Mouse (Mus musculus) ES-E14 (cell line): Measurements from ENCODE around the gene Tyw1. TPM values are rescaled to one million over a fixed set of nuclear protein-coding genes. Genes with fewer than 3 reads are reported as not detected.

Experiments used
- DNase-seq: peaks from one replicate; pipeline ENCODE4 v3.0.0-alpha.2; 2013; ENCODE audit warnings: low read depth, low spot score
- H3K27ac ChIP-seq: 2 replicates; pipeline ENCODE4 v1.5.1; 2012; ENCODE audit warnings: low read depth, mild to moderate bottlenecking, low read length, moderate library complexity, mixed read lengths; ENCODE audit not compliant: poor library complexity, insufficient read depth, severe bottlenecking
- H3K36me3 ChIP-seq: 2 replicates; pipeline ENCODE4 v1.6.1; 2012; ENCODE audit warnings: mild to moderate bottlenecking, low read length, moderate library complexity, mixed read lengths; ENCODE audit not compliant: control insufficient read depth, poor library complexity, insufficient read depth, severe bottlenecking
- H3K4me1 ChIP-seq, 2 experiments: fragments of 150-350 bp in 1 of 2; sonication (generic) in 1 of 2; 2 replicates each; pipeline ENCODE4 v1.6.1; 2012; ENCODE audit warnings: low read length in 2 of 2, mild to moderate bottlenecking in 1 of 2, mixed read lengths in 1 of 2; ENCODE audit not compliant: control insufficient read depth in 2 of 2, insufficient read depth in 2 of 2, poor library complexity in 1 of 2
- H3K4me3 ChIP-seq, 2 experiments: fragments of 150-350 bp in 1 of 2; sonication (generic) in 1 of 2; 2 replicates each; pipeline ENCODE4 v1.5.1; 2012; ENCODE audit warnings: low read length in 2 of 2, low read depth in 1 of 2, mild to moderate bottlenecking in 1 of 2, mixed read lengths in 1 of 2; ENCODE audit not compliant: insufficient read depth in 1 of 2, poor library complexity in 1 of 2, severe bottlenecking in 1 of 2
- H3K9ac ChIP-seq: 2 replicates; pipeline ENCODE4 v1.6.1; 2012; ENCODE audit warnings: low read depth, mild to moderate bottlenecking, low read length, mixed read lengths; ENCODE audit not compliant: poor library complexity, insufficient read depth, severe bottlenecking
- H3K9me3 ChIP-seq: fragments of 150-350 bp; sonication (generic); 2 replicates; pipeline ENCODE4 v1.6.1; 2012; ENCODE audit warnings: low read depth, mild to moderate bottlenecking, low read length; ENCODE audit not compliant: control insufficient read depth, insufficient read depth
- CHD2 ChIP-seq: IDR thresholded peaks from 2 replicates; pipeline ENCODE4 v1.6.1; 2014; ENCODE audit warnings: mild to moderate bottlenecking, low read depth, low read length, inconsistent platforms
- HCFC1 ChIP-seq: IDR thresholded peaks from 2 replicates; pipeline ENCODE4 v1.6.1; 2012; ENCODE audit warnings: low read length, inconsistent platforms, borderline replicate concordance; ENCODE audit not compliant: insufficient read depth
- MAFK ChIP-seq: IDR thresholded peaks from 2 replicates; pipeline ENCODE4 v1.6.1; 2014; ENCODE audit warnings: mild to moderate bottlenecking, low read depth, low read length, inconsistent platforms; ENCODE audit not compliant: insufficient read depth
- ZC3H11A ChIP-seq: IDR thresholded peaks from 2 replicates; pipeline ENCODE4 v1.6.1; 2012; ENCODE audit warnings: low read depth, mild to moderate bottlenecking, inconsistent platforms, low read length, borderline replicate concordance
- ZNF384 ChIP-seq: IDR thresholded peaks from 2 replicates; pipeline ENCODE4 v1.6.1; 2012; ENCODE audit warnings: low read depth, low read length, inconsistent platforms
- in situ Hi-C, 2 experiments: fragments of 600-800 bp; cut with MboI; formaldehyde crosslinking; loops; one replicate each; pipeline ENCODE4 v1.15.1; 2025; ENCODE audit warnings: low sequenced_read_pairs in 2 of 2, inconsistent platforms in 1 of 2; ENCODE audit not compliant: unreplicated experiment in 2 of 2
- total RNA-seq: library from RNA; depleted of rRNA; stranded (reverse); fragments of 300-350 nt; gene quantifications from 2 replicates; pipeline ENCODE4 v1.2.3, GENCODE M21; 2012; rRNA removed

Tyw1 gene
- total RNA-seq = 87.9 and 135 TPM in 2 replicates

DNA sequence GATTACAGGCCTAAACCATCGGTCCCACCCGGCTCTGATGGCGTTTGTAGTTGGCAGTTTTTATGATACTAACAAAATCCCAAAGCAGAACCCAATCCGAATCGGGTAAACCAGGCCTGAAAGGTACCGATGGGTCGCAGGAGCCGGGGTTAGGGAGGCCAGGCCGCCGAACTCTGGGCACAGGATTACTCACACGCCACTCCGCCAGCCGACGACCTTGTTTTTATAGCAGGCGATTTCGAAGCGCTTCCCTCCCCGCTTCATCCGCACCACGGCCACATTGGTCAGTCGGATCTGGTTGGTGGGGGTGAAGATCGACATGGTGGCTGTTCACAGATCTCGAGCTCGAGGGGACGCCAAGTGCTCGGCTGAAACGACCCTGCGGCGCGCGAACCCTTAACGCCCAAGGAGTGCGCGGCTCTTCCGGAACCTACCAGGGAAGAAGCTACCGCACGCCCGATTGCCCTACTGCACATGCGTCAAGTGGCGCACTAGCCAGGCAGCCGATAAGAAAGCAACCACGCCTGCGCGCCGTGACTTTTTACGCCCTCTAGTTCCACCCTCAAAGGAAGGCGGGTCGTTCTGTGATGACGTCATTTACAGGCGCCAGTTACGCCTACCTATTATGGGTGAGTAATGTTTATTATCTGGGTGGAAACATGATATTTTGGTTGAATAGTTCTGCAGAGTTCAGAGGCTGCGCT, at the start of gene Tyw1, which contains the start of gene Sbds:
TSS of gene Tyw1 (plus strand) at position 603 of the 704 bp plus-strand sequence.
TSS of gene Sbds (minus strand) at position 514 of the 704 bp plus-strand sequence.
- Histone ChIP-seq H3K9ac (peak within 1 kb of the TSS; percentile 99), H3K4me1 (peaks cover 0 to 3% of the 10 kb centered on the region in 2 experiments; a peak in 1 of 4 replicates), H3K4me3 (peak within 1 kb of the TSS; percentile 94 to 99), H3K36me3 (peaks cover 34% of the 10 kb centered on the region), H3K9me3 (no peaks in the 10 kb centered on the region), H3K27ac (peak within 1 kb of the TSS; percentile 88)
- in situ Hi-C loops = no loop called here
- TF ChIP-seq MAFK (no peak), HCFC1 (no peak; the same call in 1 of the 2 replicates), ZNF384 (0 out of 2 replicates have a peak, but pooled peaks have one; percentile 17), CHD2 (no peak)
- DNase-seq = peak; percentile 99

DNA sequence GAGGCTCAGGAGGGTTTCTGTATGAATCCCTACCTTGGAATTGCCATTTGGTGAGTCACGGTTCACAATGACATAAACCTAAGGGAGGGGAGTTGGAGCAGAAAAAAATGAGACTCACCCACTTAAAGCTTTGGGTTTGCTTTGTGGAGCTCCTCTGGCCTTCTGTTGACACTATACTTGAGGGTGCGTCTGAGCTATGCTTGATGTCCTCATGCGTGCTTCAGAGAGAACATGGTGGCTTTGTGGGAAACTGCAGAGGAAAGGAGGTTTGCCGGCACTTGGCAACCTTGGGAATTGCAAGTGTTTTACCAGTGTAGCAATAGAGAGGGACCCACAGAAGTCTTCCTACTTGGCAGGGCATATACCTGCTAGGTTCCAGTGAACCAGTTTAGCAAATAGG, 48.1 kb upstream of the Tyw1 start:
- Histone ChIP-seq H3K36me3 (peaks cover 26% of the 10 kb centered on the region), H3K9me3 (no peaks in the 10 kb centered on the region), H3K4me1 (peaks cover 0 to 6% of the 10 kb centered on the region in 2 experiments; a peak in 1 of 4 replicates), H3K4me3 (no peak overlapping the region), H3K9ac (no peak overlapping the region), H3K27ac (no peak overlapping the region)
- no peak for TF ChIP-seq HCFC1
- no peak for TF ChIP-seq MAFK
- TF ChIP-seq ZC3H11A = no peak
- TF ChIP-seq CHD2 = no peak
- TF ChIP-seq ZNF384 = no peak
- no peak for DNase-seq
- in situ Hi-C loops = no loop called here

DNA sequence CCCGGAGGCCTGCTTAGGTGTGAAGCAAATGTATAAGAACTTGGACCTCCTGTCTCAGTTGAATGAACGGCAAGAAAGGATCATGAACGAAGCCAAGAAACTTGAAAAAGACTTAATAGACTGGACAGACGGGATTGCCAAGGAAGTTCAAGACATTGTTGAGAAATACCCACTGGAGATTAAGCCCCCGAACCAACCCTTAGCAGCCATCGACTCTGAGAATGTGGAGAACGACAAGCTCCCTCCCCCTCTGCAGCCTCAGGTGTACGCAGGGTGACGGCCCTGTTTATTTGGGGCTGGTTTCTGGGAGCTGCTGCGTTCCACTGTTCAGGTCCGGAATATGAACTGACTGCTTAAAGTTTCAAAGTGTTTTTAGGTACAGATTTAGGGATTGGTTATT, 42.5 kb upstream of the Tyw1 start:
- H3K4me1 ChIP-seq = peaks cover 0 to 6% of the 10 kb centered on the region in 2 experiments; a peak in 1 of 4 replicates
- in situ Hi-C loops = no loop called here
- no peaks in the 10 kb centered on the region for H3K9me3 ChIP-seq
- H3K9ac ChIP-seq = no peak overlapping the region
- DNase-seq = no peak
- no peak overlapping the region for H3K27ac ChIP-seq
- peaks cover 24% of the 10 kb centered on the region for H3K36me3 ChIP-seq
- no peak for TF ChIP-seq ZC3H11A
- TF ChIP-seq MAFK = no peak
- no peak for TF ChIP-seq CHD2
- TF ChIP-seq ZNF384 = no peak
- no peak for TF ChIP-seq HCFC1
- H3K4me3 ChIP-seq = no peak overlapping the region

DNA sequence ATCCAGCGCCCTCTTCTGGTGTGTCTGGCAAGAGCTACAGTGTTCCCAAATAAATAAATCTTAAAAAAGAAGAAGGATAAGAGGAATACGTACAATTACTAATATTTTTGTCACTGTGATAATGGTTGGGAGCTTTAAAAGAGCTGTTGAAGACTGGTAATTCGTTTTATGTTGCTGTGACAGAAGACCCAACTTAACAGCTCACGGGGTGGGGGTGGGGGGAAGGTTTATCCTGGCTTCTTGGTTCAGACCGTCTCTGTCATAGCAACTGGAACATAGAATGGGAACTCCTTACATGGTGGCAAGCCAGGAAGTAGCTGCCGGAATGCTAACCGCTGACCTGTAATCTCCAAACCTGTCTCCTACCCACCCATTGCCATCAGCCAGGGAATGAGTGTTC, 38.6 kb upstream of the Tyw1 start, which contains the start of gene Tmem248:
TSS of gene Tmem248 (plus strand) at position 301 of the 400 bp plus-strand sequence.
- no peaks in the 10 kb centered on the region for H3K9me3 ChIP-seq
- no peak within 1 kb of the TSS for H3K4me3 ChIP-seq
- in situ Hi-C loops = no loop called here
- H3K27ac ChIP-seq = no peak within 1 kb of the TSS
- no peak within 1 kb of the TSS for H3K9ac ChIP-seq
- no peak for DNase-seq
- peaks cover 0 to 9% of the 10 kb centered on the region in 2 experiments; a peak in 3 of 4 replicates for H3K4me1 ChIP-seq
- TF ChIP-seq ZC3H11A = no peak
- no peak for TF ChIP-seq HCFC1
- TF ChIP-seq CHD2 = no peak
- TF ChIP-seq MAFK = no peak
- TF ChIP-seq ZNF384 = no peak
- H3K36me3 ChIP-seq = peaks cover 4% of the 10 kb centered on the region; the same call in 1 of the 2 replicates
